Mouse (Mus musculus): ENCODE data around the gene Casz1. TPM values are rescaled to one million over a fixed set of nuclear protein-coding genes. Genes with fewer than 3 reads are reported as not detected.

Casz1 gene
- polyA plus RNA-seq, 1 experiment from 2014 or later = 7.8 TPM

GRCm38 (mm10) chr4:148818161-148818560 is 13.9 kb downstream of the Casz1 start:
- no peak overlapping the region for H3K9ac ChIP-seq (ENCODE audit: low read depth, low read length)
- H3K27me3 ChIP-seq (replicated peaks; ENCODE audit: control insufficient read depth, insufficient read depth, low read length) = peaks cover 22% of the 10 kb centered on the region
- 89% methylated on average over 9 of the region's 12 CpGs for WGBS
- no peak overlapping the region for H3K27ac ChIP-seq (replicated peaks; ENCODE audit: low read depth, low read length)
- no peaks in the 10 kb centered on the region for H3K36me3 ChIP-seq (ENCODE audit: control insufficient read depth, insufficient read depth, low read length)
- H3K4me1 ChIP-seq (ENCODE audit: control insufficient read depth, insufficient read depth, low read length) = peaks cover 7% of the 10 kb centered on the region; the same call in 1 of the 2 replicates
- ATAC-seq (ENCODE audit: low read depth) = no peak
- DNase-seq (ENCODE audit: low spot score) = no peak
- peaks cover 8% of the 10 kb centered on the region; the same call in 1 of the 2 replicates for H3K9me3 ChIP-seq (ENCODE audit: control insufficient read depth, low read length)
- H3K4me3 ChIP-seq (ENCODE audit: low read depth, low read length) = no peak overlapping the region
- no peak overlapping the region for H3K4me2 ChIP-seq (ENCODE audit: low read depth, low read length)

GRCm38 (mm10) chr4:148820171-148820570 is 15.9 kb downstream of the Casz1 start:
- H3K9ac ChIP-seq (ENCODE audit: low read depth, low read length) = no peak overlapping the region
- no peak overlapping the region for H3K27ac ChIP-seq (replicated peaks; ENCODE audit: low read depth, low read length)
- peaks cover 11% of the 10 kb centered on the region; the same call in 1 of the 2 replicates for H3K27me3 ChIP-seq (replicated peaks; ENCODE audit: control insufficient read depth, insufficient read depth, low read length)
- no peaks in the 10 kb centered on the region for H3K36me3 ChIP-seq (ENCODE audit: control insufficient read depth, insufficient read depth, low read length)
- ATAC-seq (ENCODE audit: low read depth) (no peak), DNase-seq (ENCODE audit: low spot score) (no peak)
- H3K4me1 ChIP-seq (ENCODE audit: control insufficient read depth, insufficient read depth, low read length) = peaks cover 7% of the 10 kb centered on the region; the same call in 1 of the 2 replicates
- H3K4me3 ChIP-seq (ENCODE audit: low read depth, low read length) = no peak overlapping the region
- 69% methylated on average over 13 of the region's 13 CpGs for WGBS
- peaks cover 8% of the 10 kb centered on the region; the same call in 1 of the 2 replicates for H3K9me3 ChIP-seq (ENCODE audit: control insufficient read depth, low read length)
- H3K4me2 ChIP-seq (ENCODE audit: low read depth, low read length) = no peak overlapping the region

- peaks cover 8% of the 10 kb centered on the region; the same call in 1 of the 2 replicates for H3K27me3 ChIP-seq (replicated peaks; ENCODE audit: control insufficient read depth, insufficient read depth, low read length)
- ATAC-seq (ENCODE audit: low read depth) = no peak
- H3K4me3 ChIP-seq (ENCODE audit: low read depth, low read length) = no peak overlapping the region
- DNase-seq (ENCODE audit: low spot score) = no peak
- H3K27ac ChIP-seq (replicated peaks; ENCODE audit: low read depth, low read length) = no peak overlapping the region
- no peaks in the 10 kb centered on the region for H3K36me3 ChIP-seq (ENCODE audit: control insufficient read depth, insufficient read depth, low read length)
- peaks cover 5% of the 10 kb centered on the region; the same call in 1 of the 2 replicates for H3K4me1 ChIP-seq (ENCODE audit: control insufficient read depth, insufficient read depth, low read length)
- H3K9me3 ChIP-seq (ENCODE audit: control insufficient read depth, low read length) = peaks cover 8% of the 10 kb centered on the region; the same call in 1 of the 2 replicates
- H3K4me2 ChIP-seq (ENCODE audit: low read depth, low read length) = no peak overlapping the region
- no peak overlapping the region for H3K9ac ChIP-seq (ENCODE audit: low read depth, low read length)
- WGBS = 70% methylated on average over 8 of the region's 8 CpGs
These were observed 19.1 kb downstream of the Casz1 start for GRCm38 (mm10) chr4:148823281-148823680.

- H3K9ac ChIP-seq (ENCODE audit: low read depth, low read length) = no peak overlapping the region
These were observed 26.1 kb downstream of the Casz1 start for GRCm38 (mm10) chr4:148830350-148830749.

GRCm38 (mm10) chr4:148833245-148833990 is 29.2 kb downstream of the Casz1 start:
- H3K4me2 ChIP-seq (ENCODE audit: low read depth, low read length) = no peak overlapping the region; the same call in 1 of the 2 replicates
- H3K4me1 ChIP-seq (ENCODE audit: control insufficient read depth, insufficient read depth, low read length) = peaks cover 32% of the 10 kb centered on the region
- ATAC-seq (ENCODE audit: low read depth) (peak; percentile 45; the same call in 1 of the 2 replicates), DNase-seq (ENCODE audit: low spot score) (peak; percentile 74)
- 62% methylated on average over 21 of the region's 21 CpGs for WGBS
- no peak overlapping the region for H3K27ac ChIP-seq (replicated peaks; ENCODE audit: low read depth, low read length)
- H3K27me3 ChIP-seq (replicated peaks; ENCODE audit: control insufficient read depth, insufficient read depth, low read length) = no peaks in the 10 kb centered on the region
- no peaks in the 10 kb centered on the region for H3K36me3 ChIP-seq (ENCODE audit: control insufficient read depth, insufficient read depth, low read length)
- H3K9ac ChIP-seq (ENCODE audit: low read depth, low read length) = no peak overlapping the region
- H3K9me3 ChIP-seq (ENCODE audit: control insufficient read depth, low read length) = no peaks in the 10 kb centered on the region
- no peak overlapping the region for H3K4me3 ChIP-seq (ENCODE audit: low read depth, low read length)

More at GRCm38 (mm10) chr4:148830350-148830749, 26.1 kb downstream of the Casz1 start:
- peaks cover 17% of the 10 kb centered on the region for H3K4me1 ChIP-seq (ENCODE audit: control insufficient read depth, insufficient read depth, low read length)
- 52% methylated on average over 7 of the region's 7 CpGs for WGBS
- no peaks in the 10 kb centered on the region for H3K36me3 ChIP-seq (ENCODE audit: control insufficient read depth, insufficient read depth, low read length)
- no peak overlapping the region for H3K4me3 ChIP-seq (ENCODE audit: low read depth, low read length)
- H3K4me2 ChIP-seq (ENCODE audit: low read depth, low read length) = no peak overlapping the region
- H3K9me3 ChIP-seq (ENCODE audit: control insufficient read depth, low read length) = no peaks in the 10 kb centered on the region
- H3K27ac ChIP-seq (replicated peaks; ENCODE audit: low read depth, low read length) = no peak overlapping the region
- DNase-seq (ENCODE audit: low spot score) (no peak), ATAC-seq (ENCODE audit: low read depth) (no peak)
- peaks cover 7% of the 10 kb centered on the region; the same call in 1 of the 2 replicates for H3K27me3 ChIP-seq (replicated peaks; ENCODE audit: control insufficient read depth, insufficient read depth, low read length)

GRCm38 (mm10) chr4:148836391-148836790 is 32.2 kb downstream of the Casz1 start:
- DNase-seq (ENCODE audit: low spot score) = peak; percentile 63
- WGBS = 24% methylated on average over 6 of the region's 6 CpGs
- no peak overlapping the region for H3K4me3 ChIP-seq (ENCODE audit: low read depth, low read length)
- H3K4me1 ChIP-seq (ENCODE audit: control insufficient read depth, insufficient read depth, low read length) = peaks cover 32% of the 10 kb centered on the region
- no peaks in the 10 kb centered on the region for H3K27me3 ChIP-seq (replicated peaks; ENCODE audit: control insufficient read depth, insufficient read depth, low read length)
- H3K27ac ChIP-seq (replicated peaks; ENCODE audit: low read depth, low read length) = peak overlapping the region; percentile 53; the same call in 1 of the 2 replicates
- H3K36me3 ChIP-seq (ENCODE audit: control insufficient read depth, insufficient read depth, low read length) = no peaks in the 10 kb centered on the region
- no peak overlapping the region for H3K4me2 ChIP-seq (ENCODE audit: low read depth, low read length)
- ATAC-seq (ENCODE audit: low read depth) = 0 out of 2 replicates have a peak, but pooled peaks have one; percentile 24
- peak overlapping the region; percentile 32 for H3K9ac ChIP-seq (ENCODE audit: low read depth, low read length)
- H3K9me3 ChIP-seq (ENCODE audit: control insufficient read depth, low read length) = no peaks in the 10 kb centered on the region

GRCm38 (mm10) chr4:148837046-148837445 is 32.8 kb downstream of the Casz1 start:
- Histone ChIP-seq H3K4me1 (ENCODE audit: control insufficient read depth, insufficient read depth, low read length) (peaks cover 32% of the 10 kb centered on the region), H3K36me3 (ENCODE audit: control insufficient read depth, insufficient read depth, low read length) (no peaks in the 10 kb centered on the region), H3K4me3 (ENCODE audit: low read depth, low read length) (no peak overlapping the region), H3K27ac (replicated peaks; ENCODE audit: low read depth, low read length) (peak overlapping the region; percentile 53; the same call in 1 of the 2 replicates), H3K4me2 (ENCODE audit: low read depth, low read length) (no peak overlapping the region), H3K9me3 (ENCODE audit: control insufficient read depth, low read length) (no peaks in the 10 kb centered on the region), H3K27me3 (replicated peaks; ENCODE audit: control insufficient read depth, insufficient read depth, low read length) (no peaks in the 10 kb centered on the region), H3K9ac (ENCODE audit: low read depth, low read length) (peak overlapping the region; percentile 32; the same call in 1 of the 2 replicates)
- 45% methylated on average over 9 of the region's 9 CpGs for WGBS
- peak; percentile 75 for DNase-seq (ENCODE audit: low spot score)
- ATAC-seq (ENCODE audit: low read depth) = peak; percentile 14; the same call in 1 of the 2 replicates

- Histone ChIP-seq H3K4me2 (ENCODE audit: low read depth, low read length) (no peak overlapping the region), H3K4me1 (ENCODE audit: control insufficient read depth, insufficient read depth, low read length) (peaks cover 32% of the 10 kb centered on the region), H3K9me3 (ENCODE audit: control insufficient read depth, low read length) (no peaks in the 10 kb centered on the region), H3K9ac (ENCODE audit: low read depth, low read length) (no peak overlapping the region), H3K27me3 (replicated peaks; ENCODE audit: control insufficient read depth, insufficient read depth, low read length) (peaks cover 3% of the 10 kb centered on the region), H3K4me3 (ENCODE audit: low read depth, low read length) (no peak overlapping the region), H3K36me3 (ENCODE audit: control insufficient read depth, insufficient read depth, low read length) (no peaks in the 10 kb centered on the region), H3K27ac (replicated peaks; ENCODE audit: low read depth, low read length) (0 out of 2 replicates have a peak overlapping the region, but pooled peaks have one; percentile 25)
- WGBS = 87% methylated on average over 6 of the region's 6 CpGs
- no peak for ATAC-seq (ENCODE audit: low read depth)
- DNase-seq (ENCODE audit: low spot score) = no peak
These were observed 33.4 kb downstream of the Casz1 start for GRCm38 (mm10) chr4:148837644-148838043.

Data from embryonic facial prominence, embryonic 14.5 days (tissue).